Mouse (Mus musculus): ENCODE data around the gene Klk11. TPM values are rescaled to one million over a fixed set of nuclear protein-coding genes. Genes with fewer than 3 reads are reported as not detected.

The Klk11 gene
- polyA plus RNA-seq, 1 experiment from 2014 or later, result not detected

DNA sequence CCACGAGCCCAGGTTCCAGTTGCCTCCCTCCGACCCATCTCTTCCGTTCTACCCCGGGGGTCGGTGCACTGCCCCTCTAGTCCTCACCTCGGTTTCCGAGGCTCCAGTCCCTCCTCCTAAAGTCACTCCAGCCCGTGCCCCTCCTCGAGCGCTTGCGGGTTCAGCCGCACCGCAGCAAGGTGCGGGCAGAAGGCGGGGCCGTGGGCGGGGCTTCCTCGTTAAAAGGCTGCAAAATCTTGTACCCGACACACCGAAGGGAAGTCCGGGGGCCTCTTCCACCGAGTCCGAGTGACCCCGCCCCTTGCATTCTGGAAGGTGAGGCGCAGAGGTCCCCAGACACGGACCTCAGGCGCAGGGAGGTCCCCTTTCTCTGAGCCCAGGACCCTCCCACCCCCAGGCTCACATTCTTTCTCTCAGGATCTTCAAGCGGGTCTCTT, 22.9 kb downstream of the Klk11 start, which contains the start of gene Klk8:
Gene Klk8 (plus strand): TSS at position 245 of the 437 bp plus-strand sequence.
- Histone ChIP-seq H3K4me2 (peak within 1 kb of the TSS; percentile 83), H3K4me3 (peak within 1 kb of the TSS; percentile 59), H3K4me1 (peaks cover 17% of the 10 kb centered on the region), H3K27ac (replicated peaks) (no peak within 1 kb of the TSS), H3K9me3 (no peaks in the 10 kb centered on the region), H3K27me3 (replicated peaks) (peaks cover 50% of the 10 kb centered on the region), H3K9ac (peak within 1 kb of the TSS; percentile 76), H3K36me3 (no peaks in the 10 kb centered on the region; the same call in 1 of the 2 replicates)
- ATAC-seq (ENCODE audit: extremely low read depth, insufficient number of reproducible peaks, low FRiP score, low TSS enrichment), result no peak
- 1% methylated on average over 28 of the region's 28 CpGs for WGBS

DNA sequence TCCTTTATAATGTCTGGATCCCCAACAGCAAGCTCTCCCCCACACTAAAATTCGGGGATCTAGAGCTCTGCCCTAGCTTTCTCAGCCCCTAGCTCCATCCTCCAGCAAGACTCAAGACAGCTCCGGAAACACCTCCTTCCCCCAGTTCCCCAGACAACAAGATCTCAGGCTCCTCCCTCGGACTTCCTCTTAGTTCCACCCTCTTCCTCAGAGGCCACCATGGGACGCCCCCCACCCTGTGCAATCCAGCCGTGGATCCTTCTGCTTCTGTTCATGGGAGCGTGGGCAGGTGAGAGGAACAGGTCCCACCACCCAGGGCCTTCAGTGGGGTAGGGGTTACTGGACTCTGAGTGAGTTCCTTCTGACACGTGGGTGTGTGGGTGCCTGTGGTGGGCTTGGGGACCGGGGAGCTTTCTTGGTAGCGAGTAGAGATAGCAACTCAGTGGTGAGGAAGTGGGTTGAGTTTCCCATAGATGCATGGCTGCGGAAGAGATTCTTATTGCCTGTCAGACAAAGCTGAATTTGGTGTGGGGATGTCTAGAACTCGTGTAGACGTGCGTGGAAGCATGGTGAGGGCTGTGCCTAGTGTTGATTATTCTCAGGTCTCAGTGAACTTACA, 23.5 kb downstream of the Klk11 start:
- Histone ChIP-seq H3K4me1 (peaks cover 17% of the 10 kb centered on the region), H3K27me3 (replicated peaks) (peaks cover 50% of the 10 kb centered on the region), H3K4me3 (peak overlapping the region; percentile 59), H3K4me2 (peak overlapping the region; percentile 83), H3K27ac (replicated peaks) (no peak overlapping the region), H3K36me3 (no peaks in the 10 kb centered on the region; the same call in 1 of the 2 replicates), H3K9me3 (no peaks in the 10 kb centered on the region), H3K9ac (peak overlapping the region; percentile 76; the same call in 1 of the 2 replicates)
- ATAC-seq (ENCODE audit: extremely low read depth, insufficient number of reproducible peaks, low FRiP score, low TSS enrichment), result peak; percentile 44; the same call in 1 of the 2 replicates
- WGBS, result 32% methylated on average over 13 of the region's 13 CpGs

DNA sequence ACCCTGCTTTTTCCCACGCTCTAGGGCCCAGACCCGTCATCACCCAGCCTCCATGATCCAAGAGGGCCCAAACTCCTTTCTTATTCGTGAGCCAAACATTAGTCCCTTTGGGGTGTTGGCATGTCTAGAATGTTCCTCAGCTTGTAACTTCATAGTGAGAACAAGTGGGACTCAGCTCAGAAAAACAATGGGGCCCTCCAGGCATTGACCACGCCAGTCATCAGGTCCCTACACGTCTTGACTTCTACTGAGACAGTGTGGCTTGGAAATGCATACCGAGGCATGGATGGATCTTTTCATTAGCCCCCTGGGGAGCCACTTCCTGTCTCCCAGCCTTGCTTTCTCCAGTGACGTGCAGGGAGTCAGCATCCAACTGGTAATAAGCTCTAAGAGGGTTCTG, 25.5 kb downstream of the Klk11 start:
- Histone ChIP-seq H3K27ac (replicated peaks) (no peak overlapping the region), H3K4me3 (no peak overlapping the region), H3K4me2 (no peak overlapping the region), H3K4me1 (peaks cover 17% of the 10 kb centered on the region), H3K9ac (no peak overlapping the region), H3K9me3 (no peaks in the 10 kb centered on the region), H3K27me3 (replicated peaks) (peaks cover 43% of the 10 kb centered on the region), H3K36me3 (no peaks in the 10 kb centered on the region; the same call in 1 of the 2 replicates)
- ATAC-seq (ENCODE audit: extremely low read depth, insufficient number of reproducible peaks, low FRiP score, low TSS enrichment), result no peak
- 63% methylated on average over 7 of the region's 7 CpGs for WGBS

DNA sequence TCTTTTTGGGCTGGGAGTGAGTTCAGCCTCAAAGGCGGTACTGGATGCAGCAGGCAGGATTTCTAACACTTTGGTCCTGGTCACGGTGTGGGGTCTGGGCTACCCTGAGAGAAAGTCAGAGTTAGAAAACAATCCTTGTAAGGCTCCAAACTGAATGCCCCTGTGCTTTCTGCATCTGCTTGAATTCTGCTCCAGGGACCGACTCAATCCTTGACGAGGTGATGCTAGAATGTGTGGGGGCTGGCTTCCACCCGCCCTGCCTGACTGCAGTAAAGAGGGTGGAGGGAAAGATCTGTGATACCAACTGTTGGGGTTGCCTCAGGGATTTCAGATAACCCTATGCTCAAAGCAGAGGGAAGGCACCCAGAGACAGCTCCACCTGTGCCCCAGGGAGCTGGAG, 36.6 kb downstream of the Klk11 start, which contains the start of gene Klk7:
Gene Klk7 (plus strand): TSS at position 301 of the 400 bp plus-strand sequence.
- Histone ChIP-seq H3K4me1 (no peaks in the 10 kb centered on the region), H3K27ac (replicated peaks) (no peak within 1 kb of the TSS), H3K4me2 (no peak within 1 kb of the TSS), H3K36me3 (no peaks in the 10 kb centered on the region), H3K27me3 (replicated peaks) (peaks cover 9% of the 10 kb centered on the region), H3K9ac (no peak within 1 kb of the TSS), H3K4me3 (no peak within 1 kb of the TSS), H3K9me3 (no peaks in the 10 kb centered on the region)
- no peak for ATAC-seq (ENCODE audit: extremely low read depth, insufficient number of reproducible peaks, low FRiP score, low TSS enrichment)
- 45% methylated on average over 5 of the region's 5 CpGs for WGBS

DNA sequence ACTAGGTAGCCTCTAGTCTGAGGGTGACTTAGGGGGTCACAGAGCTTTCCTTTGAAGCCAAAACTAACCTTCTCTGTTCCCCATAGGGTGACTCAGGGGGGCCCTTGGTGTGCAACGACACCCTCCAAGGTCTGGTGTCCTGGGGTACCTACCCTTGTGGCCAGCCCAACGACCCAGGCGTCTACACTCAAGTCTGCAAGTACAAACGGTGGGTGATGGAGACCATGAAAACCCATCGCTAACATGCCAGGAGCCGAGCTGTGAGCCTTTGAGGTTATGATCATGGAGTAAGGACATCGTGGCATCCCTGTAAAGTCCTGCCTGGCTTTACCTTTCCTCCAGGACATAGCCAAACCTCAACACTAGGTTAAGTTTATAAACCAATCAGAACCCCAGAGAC, 40.8 kb downstream of the Klk11 start:
- Histone ChIP-seq H3K36me3 (no peaks in the 10 kb centered on the region), H3K27me3 (replicated peaks) (peaks cover 9% of the 10 kb centered on the region)
- WGBS, result 76% methylated on average over 7 of the region's 7 CpGs

DNA sequence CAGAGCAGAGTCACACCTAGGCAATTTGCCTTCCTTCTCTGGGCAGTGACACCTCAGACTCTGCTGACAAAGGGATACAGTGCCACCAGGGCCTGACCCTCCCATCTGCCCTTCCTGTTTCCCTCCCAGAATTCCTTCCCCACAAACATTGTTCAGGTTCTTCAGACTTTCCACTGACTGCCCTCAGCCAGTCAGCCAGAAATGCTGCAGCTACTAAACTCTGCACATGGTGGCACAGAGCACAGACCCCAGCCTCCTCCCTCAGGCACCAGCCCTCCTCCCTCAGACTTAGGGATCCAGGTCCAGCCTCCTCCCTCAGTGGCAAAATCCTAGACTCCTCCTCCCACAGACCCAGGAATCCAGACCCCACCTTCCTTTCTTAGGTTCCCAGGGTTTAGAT, 42.3 kb downstream of the Klk11 start:
- no peak overlapping the region for H3K27ac ChIP-seq (replicated peaks)

More for the DNA sequence above, 40.8 kb downstream of the Klk11 start:
- no peak for ATAC-seq (ENCODE audit: extremely low read depth, insufficient number of reproducible peaks, low FRiP score, low TSS enrichment)
- Histone ChIP-seq H3K4me1 (no peaks in the 10 kb centered on the region), H3K4me2 (no peak overlapping the region), H3K9me3 (no peaks in the 10 kb centered on the region), H3K4me3 (no peak overlapping the region), H3K27ac (replicated peaks) (no peak overlapping the region), H3K9ac (no peak overlapping the region)

DNA sequence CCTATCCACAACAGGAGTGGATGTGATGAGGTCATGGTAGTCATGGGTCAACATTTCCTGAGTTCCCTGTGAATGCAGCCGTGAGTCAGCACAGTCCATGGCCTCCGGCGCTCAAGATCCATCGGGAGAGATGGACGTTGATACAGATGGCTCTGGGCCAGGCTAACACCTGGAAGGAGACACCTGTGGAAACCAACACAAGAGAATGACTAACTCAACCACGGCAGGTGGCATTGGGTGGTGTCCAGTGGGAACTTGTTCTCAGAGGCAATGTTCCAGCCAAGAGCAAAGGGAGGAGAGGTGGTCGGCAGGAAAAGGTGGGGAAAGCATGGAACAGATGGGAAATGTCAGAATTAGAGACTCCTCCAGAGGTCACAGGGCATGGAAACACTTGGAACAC, 47.2 kb downstream of the Klk11 start:
- 78% methylated on average over 7 of the region's 7 CpGs for WGBS
- no peak for ATAC-seq (ENCODE audit: extremely low read depth, insufficient number of reproducible peaks, low FRiP score, low TSS enrichment)

More for the DNA sequence above, 42.3 kb downstream of the Klk11 start:
- H3K4me3 ChIP-seq, result no peak overlapping the region
- H3K9ac ChIP-seq, result no peak overlapping the region
- no peaks in the 10 kb centered on the region for H3K9me3 ChIP-seq
- ATAC-seq (ENCODE audit: extremely low read depth, insufficient number of reproducible peaks, low FRiP score, low TSS enrichment), result no peak
- no peaks in the 10 kb centered on the region for H3K36me3 ChIP-seq
- no peak overlapping the region for H3K4me2 ChIP-seq
- H3K4me1 ChIP-seq, result no peaks in the 10 kb centered on the region
- peaks cover 9% of the 10 kb centered on the region; the same call in 1 of the 2 replicates for H3K27me3 ChIP-seq (replicated peaks)

DNA sequence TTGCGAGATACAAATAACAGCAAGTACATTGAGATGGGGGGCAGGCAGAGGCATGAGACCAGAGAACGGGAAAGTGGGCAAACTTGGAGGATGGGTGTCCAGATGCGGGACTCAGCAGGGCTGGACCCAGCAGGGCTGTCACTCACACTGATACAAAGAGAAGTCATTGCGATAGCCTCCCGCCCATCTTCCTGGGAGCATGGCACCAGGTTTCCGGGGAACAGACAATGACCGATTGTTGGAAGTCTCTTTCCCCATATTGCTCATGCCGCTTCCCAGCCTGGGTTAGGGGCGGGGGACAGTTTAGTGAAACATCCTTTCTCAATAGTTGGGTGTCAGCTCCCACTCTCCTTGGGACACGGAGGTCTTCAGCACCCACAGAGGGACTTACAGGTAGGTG, 49.8 kb downstream of the Klk11 start, which contains the start of gene Klk6:
Gene Klk6 (plus strand): TSS at position 301 of the 400 bp plus-strand sequence.
- Histone ChIP-seq H3K36me3 (no peaks in the 10 kb centered on the region), H3K9ac (no peak within 1 kb of the TSS), H3K9me3 (no peaks in the 10 kb centered on the region), H3K4me1 (no peaks in the 10 kb centered on the region), H3K4me2 (no peak within 1 kb of the TSS), H3K4me3 (no peak within 1 kb of the TSS), H3K27ac (replicated peaks) (no peak within 1 kb of the TSS), H3K27me3 (replicated peaks) (no peaks in the 10 kb centered on the region)
- 79% methylated on average over 10 of the region's 10 CpGs for WGBS
- no peak for ATAC-seq (ENCODE audit: extremely low read depth, insufficient number of reproducible peaks, low FRiP score, low TSS enrichment)

More for the DNA sequence above, 47.2 kb downstream of the Klk11 start:
- Histone ChIP-seq H3K4me3 (no peak overlapping the region), H3K4me1 (no peaks in the 10 kb centered on the region), H3K27ac (replicated peaks) (no peak overlapping the region), H3K27me3 (replicated peaks) (no peaks in the 10 kb centered on the region), H3K9me3 (no peaks in the 10 kb centered on the region), H3K4me2 (no peak overlapping the region), H3K9ac (no peak overlapping the region), H3K36me3 (no peaks in the 10 kb centered on the region)

DNA sequence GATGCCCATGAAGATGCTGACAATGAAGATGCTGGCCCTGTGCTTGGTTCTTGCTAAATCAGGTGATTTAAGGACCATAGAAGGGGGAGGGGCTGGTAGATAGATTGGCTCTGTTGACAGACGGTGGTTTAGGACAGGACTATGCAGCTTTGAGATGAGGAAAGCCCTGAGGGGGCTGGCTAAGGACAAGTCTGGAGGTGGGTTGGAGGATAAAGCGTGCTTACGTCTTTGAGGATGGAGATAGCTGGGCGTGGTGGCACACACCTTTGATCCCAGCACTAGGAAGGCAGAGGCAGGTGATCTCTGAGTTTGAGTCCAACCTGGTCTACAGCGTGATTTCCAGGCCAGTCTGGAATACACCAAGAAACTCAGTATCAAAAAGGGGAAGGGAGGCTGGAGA, 51.7 kb downstream of the Klk11 start:
- Histone ChIP-seq H3K4me2 (no peak overlapping the region), H3K36me3 (no peaks in the 10 kb centered on the region), H3K4me3 (no peak overlapping the region), H3K27ac (replicated peaks) (no peak overlapping the region), H3K9ac (no peak overlapping the region), H3K27me3 (replicated peaks) (no peaks in the 10 kb centered on the region), H3K4me1 (no peaks in the 10 kb centered on the region), H3K9me3 (no peaks in the 10 kb centered on the region)
- ATAC-seq (ENCODE audit: extremely low read depth, insufficient number of reproducible peaks, low FRiP score, low TSS enrichment), result no peak
- 75% methylated on average over 5 of the region's 5 CpGs for WGBS

DNA sequence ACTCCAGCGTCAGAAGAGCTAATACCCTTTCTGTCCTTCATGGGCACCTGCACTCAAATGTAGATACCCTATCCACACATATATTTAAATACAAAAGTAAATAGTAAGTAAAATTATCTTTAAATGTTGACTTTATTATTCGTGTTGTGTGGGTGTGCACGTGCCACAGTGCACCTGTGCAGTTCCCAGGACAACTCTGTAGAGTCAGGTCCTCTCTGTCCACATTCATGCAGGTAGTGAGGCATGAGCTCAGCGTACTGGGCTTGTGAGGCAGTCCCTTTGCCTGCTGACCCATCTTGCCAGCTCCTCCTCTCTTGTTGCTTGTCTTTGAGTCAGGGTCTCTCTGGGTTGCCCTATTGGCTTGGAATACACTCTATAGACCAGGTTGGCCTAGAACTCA, 53.3 kb downstream of the Klk11 start:
- Histone ChIP-seq H3K4me2 (no peak overlapping the region), H3K4me1 (no peaks in the 10 kb centered on the region)
- WGBS, result 71% methylated on average over 4 of the region's 4 CpGs

More for the DNA sequence above, 53.3 kb downstream of the Klk11 start:
- no peak for ATAC-seq (ENCODE audit: extremely low read depth, insufficient number of reproducible peaks, low FRiP score, low TSS enrichment)
- Histone ChIP-seq H3K27me3 (replicated peaks) (no peaks in the 10 kb centered on the region), H3K9ac (no peak overlapping the region), H3K27ac (replicated peaks) (no peak overlapping the region), H3K4me3 (no peak overlapping the region), H3K36me3 (no peaks in the 10 kb centered on the region), H3K9me3 (no peaks in the 10 kb centered on the region)

Measured in heart, embryonic 13.5 days (tissue).